Mouse (Mus musculus): ENCODE results near the gene Unk.

- TF ChIP-seq CTCF (conservative IDR thresholded peaks at IDR 0.05; ENCODE audit: low read length) (no peak), NANOG (IDR thresholded peaks at IDR 0.05; ENCODE audit: borderline replicate concordance, low read length) (no peak), POU5F1 (IDR thresholded peaks at IDR 0.05; ENCODE audit: borderline replicate concordance, low read length) (no peak)
Measured at GRCm38 (mm10) chr11:116074436-116074991, 44.4 kb downstream of the Unk start.

Measured in E14TG2a.4 (cell line).